Mouse (Mus musculus) intestine, embryonic 14.5 days (tissue): ENCODE data around the gene B4galt7. TPM values are rescaled to one million over a fixed set of nuclear protein-coding genes. Genes with fewer than 3 reads are reported as not detected.

Experiments
- ATAC-seq: fragments of 200-750 bp; cut with Nextera tagmentation; replicated peaks from 2 replicates; pipeline ENCODE4 v1.8.0; 2017; ENCODE audit warnings: low read depth, moderate number of reproducible peaks, moderate TSS enrichment, moderate library complexity; ENCODE audit not compliant: low FRiP score, low TSS enrichment
- DNase-seq: peaks from one replicate; pipeline ENCODE4 v3.0.0-alpha.2; 2018; ENCODE audit warnings: low spot score
- H3K27ac ChIP-seq: fragments of 300-500 bp; sonication (generic); 2 replicates; pipeline ENCODE4 v1.5.1; 2014; ENCODE audit warnings: low read depth, mild to moderate bottlenecking, control low read depth
- H3K27me3 ChIP-seq: fragments of 300-500 bp; sonication (generic); replicated peaks from 2 replicates; pipeline ENCODE4 v1.6.1; 2014; ENCODE audit warnings: low read length, control low read depth; ENCODE audit not compliant: control insufficient read depth, insufficient read depth
- H3K36me3 ChIP-seq: fragments of 300-500 bp; sonication (generic); 2 replicates; pipeline ENCODE4 v1.6.1; 2014; ENCODE audit warnings: low read length, control low read depth; ENCODE audit not compliant: control insufficient read depth, insufficient read depth
- H3K4me1 ChIP-seq: fragments of 300-500 bp; sonication (generic); replicated peaks from 2 replicates; pipeline ENCODE4 v1.6.1; 2014; ENCODE audit warnings: low read length, control low read depth, mixed read lengths; ENCODE audit not compliant: control insufficient read depth, insufficient read depth
- H3K4me2 ChIP-seq: fragments of 300-500 bp; sonication (generic); 2 replicates; pipeline ENCODE4 v1.6.1; 2014; ENCODE audit warnings: low read length
- H3K4me3 ChIP-seq: fragments of 300-500 bp; sonication (generic); 2 replicates; pipeline ENCODE4 v1.5.1; 2014; ENCODE audit warnings: low read depth, low read length, control low read depth, mixed read lengths
- H3K9ac ChIP-seq: fragments of 300-500 bp; sonication (generic); 2 replicates; pipeline ENCODE4 v1.6.1; 2014; ENCODE audit warnings: mild to moderate bottlenecking, low read length
- H3K9me3 ChIP-seq: fragments of 300-500 bp; sonication (generic); 2 replicates; pipeline ENCODE4 v1.6.1; 2016; ENCODE audit warnings: low read length, control low read depth; ENCODE audit not compliant: control insufficient read depth
- WGBS: fragments of 180-500 bp; shearing (Covaris S2); extraction: QIAGEN DNeasy Blood & Tissue Kit; methylation state at CpG from one replicate; pipeline ENCODE4 v1.1.7; 2014; 5-methylcytosine and 5-hydroxymethylcytosine counted together
- polyA plus RNA-seq: library from polyadenylated mRNA; unstranded; fragments of >200 nt; fragmentation: Nextera tagmentation; extraction: Ambion mirVana; gene quantifications from 2 replicates; pipeline ENCODE4 v1.2.1, GENCODE M21; 2014

The B4galt7 gene
- polyA plus RNA-seq, 1 experiment from 2014 or later: 12.6 TPM

DNA sequence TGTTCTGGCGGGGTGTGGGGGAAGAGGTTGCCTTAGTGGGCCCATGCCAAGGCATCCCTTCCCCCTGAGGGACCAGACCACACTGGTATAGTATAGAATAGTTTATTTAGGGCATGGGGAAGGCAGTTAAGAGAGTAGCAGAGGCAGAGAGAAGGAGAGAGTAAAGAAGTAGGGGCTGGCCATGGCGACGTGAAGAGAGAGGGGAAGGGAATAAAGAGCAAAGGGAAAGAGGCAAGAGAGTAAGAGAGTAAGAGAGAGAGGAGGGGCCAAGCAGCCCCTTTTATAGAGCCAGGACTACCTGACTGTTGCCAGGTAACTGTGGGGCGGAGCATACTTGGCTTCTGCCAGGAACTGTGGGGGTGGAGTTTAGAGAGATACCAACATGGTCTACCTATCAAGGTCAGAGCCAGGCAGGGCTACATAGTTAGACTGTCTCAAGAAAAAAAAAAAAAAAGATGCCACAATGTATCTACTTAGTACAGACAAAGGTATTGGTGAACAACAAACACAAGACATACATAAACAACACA lies 7.7 kb upstream of the B4galt7 start:
- no peaks in the 10 kb centered on the region for H3K9me3 ChIP-seq
- no peak overlapping the region for H3K9ac ChIP-seq
- 74% methylated on average over 4 of the region's 4 CpGs for WGBS
- H3K4me2 ChIP-seq: no peak overlapping the region; the same call in 1 of the 2 replicates
- ATAC-seq (0 out of 2 replicates have a peak, but pooled peaks have one; percentile 28), DNase-seq (no peak)
- H3K36me3 ChIP-seq: peaks cover 28% of the 10 kb centered on the region
- peaks cover 9% of the 10 kb centered on the region; the same call in 1 of the 2 replicates for H3K4me1 ChIP-seq
- H3K4me3 ChIP-seq: no peak overlapping the region
- no peaks in the 10 kb centered on the region for H3K27me3 ChIP-seq
- H3K27ac ChIP-seq: no peak overlapping the region

DNA sequence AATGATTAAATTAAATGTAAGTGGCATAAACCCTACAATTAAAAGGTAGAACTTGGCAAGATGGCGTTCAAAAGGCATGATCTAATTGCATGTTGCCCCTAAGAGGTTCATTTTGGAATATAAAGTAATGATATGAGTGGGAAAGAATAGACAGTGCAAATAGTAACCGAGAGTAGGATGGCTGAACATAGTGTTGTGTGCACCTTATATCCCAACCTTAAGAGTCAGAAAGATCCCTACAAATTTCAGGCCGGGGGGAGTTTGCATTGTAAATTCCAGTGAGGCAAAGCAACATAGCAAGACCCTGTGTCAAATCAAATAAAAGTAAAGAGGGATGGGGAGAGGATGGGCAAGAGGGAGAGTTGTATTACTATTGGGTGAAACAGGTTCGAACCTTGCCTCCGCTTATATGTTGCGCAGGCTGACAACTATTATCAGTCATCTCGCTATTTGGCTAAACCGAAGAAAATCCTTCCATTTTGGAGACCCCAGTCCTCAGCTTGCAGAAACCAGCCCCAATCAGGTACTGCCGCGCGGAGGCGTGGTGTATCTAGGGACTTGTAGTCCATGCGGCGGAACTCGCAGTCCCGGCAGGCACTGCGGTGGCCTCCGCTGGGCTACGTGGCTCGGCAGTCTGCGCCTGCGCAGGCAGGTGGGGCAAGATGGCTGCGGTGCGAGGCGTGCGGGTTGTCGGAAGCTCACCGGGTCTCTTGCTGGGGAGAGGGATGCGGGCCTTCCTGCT lies 7.0 kb upstream of the B4galt7 start:
- ATAC-seq: peak; percentile 97
- DNase-seq: peak; percentile 95
- H3K27me3 ChIP-seq: no peaks in the 10 kb centered on the region
- WGBS: 5% methylated on average over 29 of the region's 29 CpGs
- peak overlapping the region; percentile 83 for H3K4me3 ChIP-seq
- H3K9me3 ChIP-seq: no peaks in the 10 kb centered on the region
- peaks cover 9% of the 10 kb centered on the region; the same call in 1 of the 2 replicates for H3K4me1 ChIP-seq
- H3K36me3 ChIP-seq: peaks cover 34% of the 10 kb centered on the region
- peak overlapping the region; percentile 88 for H3K9ac ChIP-seq
- H3K4me2 ChIP-seq: peak overlapping the region; percentile 63
- H3K27ac ChIP-seq: peak overlapping the region; percentile 44

DNA sequence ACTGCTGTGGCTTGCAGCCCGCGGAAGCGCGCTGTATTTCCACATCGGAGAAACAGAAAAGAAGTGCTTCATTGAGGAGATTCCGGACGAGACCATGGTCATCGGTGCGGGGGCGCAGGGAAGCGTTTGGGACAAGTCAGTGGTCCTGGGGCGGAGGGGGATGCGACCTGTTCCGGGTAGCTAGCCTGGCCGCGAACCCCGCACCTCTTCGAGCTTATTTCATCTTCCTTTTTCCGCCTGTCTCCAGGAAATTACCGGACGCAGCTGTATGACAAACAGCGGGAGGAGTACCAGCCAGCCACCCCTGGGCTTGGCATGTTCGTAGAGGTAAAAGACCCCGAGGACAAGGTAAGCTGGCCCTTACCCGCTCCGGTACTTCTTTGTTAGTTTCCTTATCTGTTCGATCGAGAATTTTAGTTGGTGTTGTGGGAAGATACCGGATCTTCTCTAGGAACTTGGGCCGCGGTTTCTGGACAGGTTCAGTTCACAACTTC lies 6.4 kb upstream of the B4galt7 start:
- ATAC-seq (peak; percentile 47; the same call in 1 of the 2 replicates), DNase-seq (peak; percentile 56)
- peaks cover 9% of the 10 kb centered on the region; the same call in 1 of the 2 replicates for H3K4me1 ChIP-seq
- H3K27me3 ChIP-seq: no peaks in the 10 kb centered on the region
- peaks cover 39% of the 10 kb centered on the region for H3K36me3 ChIP-seq
- H3K4me2 ChIP-seq: peak overlapping the region; percentile 60
- peak overlapping the region; percentile 88 for H3K9ac ChIP-seq
- H3K27ac ChIP-seq: peak overlapping the region; percentile 44
- no peaks in the 10 kb centered on the region for H3K9me3 ChIP-seq
- peak overlapping the region; percentile 83 for H3K4me3 ChIP-seq
- under 1% methylated on average over 31 of the region's 31 CpGs for WGBS

DNA sequence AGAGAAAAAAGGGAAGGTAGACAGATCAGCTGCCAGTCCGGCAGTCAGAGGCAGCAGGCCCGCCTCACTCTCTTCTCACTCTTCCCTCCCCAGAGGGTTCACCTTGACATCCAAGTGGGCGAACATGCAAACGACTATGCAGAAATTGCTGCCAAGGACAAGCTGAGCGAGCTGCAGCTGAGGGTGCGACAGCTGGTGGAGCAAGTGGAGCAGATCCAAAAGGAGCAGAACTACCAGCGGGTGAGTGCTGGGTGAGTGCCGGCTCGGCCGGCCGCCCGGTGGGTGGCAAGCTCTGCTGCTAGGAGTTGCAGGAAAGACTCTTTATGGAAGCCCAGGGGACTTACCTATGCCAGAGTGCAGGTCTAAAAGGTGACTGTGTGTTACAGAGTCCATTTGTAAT lies 4.3 kb upstream of the B4galt7 start:
- DNase-seq: no peak
- no peak overlapping the region for H3K4me2 ChIP-seq
- ATAC-seq: no peak
- H3K9ac ChIP-seq: no peak overlapping the region
- 92% methylated on average over 12 of the region's 12 CpGs for WGBS
- no peaks in the 10 kb centered on the region for H3K9me3 ChIP-seq
- no peak overlapping the region for H3K4me3 ChIP-seq
- H3K4me1 ChIP-seq: peaks cover 9% of the 10 kb centered on the region; the same call in 1 of the 2 replicates
- peaks cover 39% of the 10 kb centered on the region for H3K36me3 ChIP-seq
- H3K27me3 ChIP-seq: no peaks in the 10 kb centered on the region
- no peak overlapping the region for H3K27ac ChIP-seq

DNA sequence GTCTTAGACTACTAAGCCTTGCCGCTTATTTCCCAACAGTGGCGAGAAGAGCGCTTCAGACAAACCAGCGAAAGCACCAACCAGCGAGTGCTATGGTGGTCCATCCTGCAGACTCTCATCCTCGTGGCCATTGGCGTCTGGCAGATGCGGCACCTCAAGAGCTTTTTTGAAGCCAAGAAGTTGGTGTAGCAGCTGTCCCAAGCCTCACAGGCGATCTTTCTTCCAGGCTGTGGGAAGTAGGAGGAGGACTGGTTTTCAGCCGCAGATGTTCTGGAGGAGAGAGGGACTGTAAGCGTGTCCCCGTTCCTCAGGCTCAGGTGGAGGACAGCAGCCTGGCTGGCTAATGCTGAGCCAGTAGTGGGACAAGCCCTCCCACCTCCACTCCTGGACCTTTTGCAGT lies 2.9 kb upstream of the B4galt7 start:
- no peak for ATAC-seq
- Histone ChIP-seq H3K27ac (no peak overlapping the region), H3K9ac (no peak overlapping the region), H3K9me3 (no peaks in the 10 kb centered on the region), H3K36me3 (peaks cover 39% of the 10 kb centered on the region), H3K4me3 (no peak overlapping the region), H3K27me3 (no peaks in the 10 kb centered on the region), H3K4me1 (peaks cover 15% of the 10 kb centered on the region; the same call in 1 of the 2 replicates), H3K4me2 (no peak overlapping the region)
- WGBS: 95% methylated on average over 12 of the region's 12 CpGs
- no peak for DNase-seq

DNA sequence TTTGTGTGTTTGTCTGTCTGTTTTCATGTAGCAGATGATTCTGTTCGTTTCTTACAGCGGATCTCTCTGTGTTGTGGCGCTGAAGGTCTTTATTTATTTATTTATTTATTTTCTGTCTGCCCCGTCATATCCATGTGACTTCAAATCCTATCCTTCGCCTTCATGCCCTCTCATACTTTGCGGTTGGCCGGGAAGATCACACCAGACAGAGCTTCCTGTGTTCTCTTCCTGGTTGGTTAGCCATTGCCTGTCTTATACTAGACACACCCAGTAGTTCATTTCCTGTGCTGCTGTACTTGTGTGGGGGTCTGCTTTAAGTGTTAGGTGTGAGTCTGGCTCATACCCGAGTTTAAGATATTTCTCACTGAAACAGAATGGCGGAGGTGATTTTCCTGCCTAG lies 961 bp downstream of the B4galt7 start:
- ATAC-seq (0 out of 2 replicates have a peak, but pooled peaks have one; percentile 30), DNase-seq (no peak)
- Histone ChIP-seq H3K4me3 (peak overlapping the region; percentile 85), H3K27ac (no peak overlapping the region), H3K4me1 (peaks cover 6% of the 10 kb centered on the region; the same call in 1 of the 2 replicates), H3K9me3 (no peaks in the 10 kb centered on the region), H3K36me3 (peaks cover 34% of the 10 kb centered on the region), H3K9ac (peak overlapping the region; percentile 78), H3K4me2 (peak overlapping the region; percentile 90), H3K27me3 (no peaks in the 10 kb centered on the region)
- 22% methylated on average over 9 of the region's 9 CpGs for WGBS

DNA sequence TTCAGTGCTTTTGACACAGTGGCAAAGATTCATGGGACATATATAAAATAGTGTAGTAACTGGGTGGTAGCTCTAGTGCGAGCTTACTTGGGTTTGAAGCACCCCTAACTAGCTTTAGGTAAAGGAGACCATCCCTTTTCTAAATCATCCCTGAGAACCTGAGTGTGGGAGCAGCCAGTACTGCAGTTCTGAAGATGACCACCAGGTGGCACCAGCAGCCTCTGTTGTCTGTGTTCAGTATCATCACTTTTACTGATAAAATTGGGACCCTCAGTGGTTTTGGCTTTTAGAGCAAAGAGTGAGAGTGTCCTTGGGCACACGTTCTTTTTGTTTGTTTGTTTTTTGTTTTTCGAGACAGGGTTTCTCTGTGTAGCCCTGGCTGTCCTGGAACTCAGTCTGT lies 1.9 kb downstream of the B4galt7 start:
- no peak overlapping the region for H3K27ac ChIP-seq
- no peaks in the 10 kb centered on the region for H3K9me3 ChIP-seq
- peaks cover 6% of the 10 kb centered on the region; the same call in 1 of the 2 replicates for H3K4me1 ChIP-seq
- no peak overlapping the region for H3K4me3 ChIP-seq
- DNase-seq (peak; percentile 97), ATAC-seq (no peak)
- no peak overlapping the region for H3K9ac ChIP-seq
- 8% methylated on average over 3 of the region's 3 CpGs for WGBS
- peaks cover 28% of the 10 kb centered on the region for H3K36me3 ChIP-seq
- no peak overlapping the region for H3K4me2 ChIP-seq
- no peaks in the 10 kb centered on the region for H3K27me3 ChIP-seq

DNA sequence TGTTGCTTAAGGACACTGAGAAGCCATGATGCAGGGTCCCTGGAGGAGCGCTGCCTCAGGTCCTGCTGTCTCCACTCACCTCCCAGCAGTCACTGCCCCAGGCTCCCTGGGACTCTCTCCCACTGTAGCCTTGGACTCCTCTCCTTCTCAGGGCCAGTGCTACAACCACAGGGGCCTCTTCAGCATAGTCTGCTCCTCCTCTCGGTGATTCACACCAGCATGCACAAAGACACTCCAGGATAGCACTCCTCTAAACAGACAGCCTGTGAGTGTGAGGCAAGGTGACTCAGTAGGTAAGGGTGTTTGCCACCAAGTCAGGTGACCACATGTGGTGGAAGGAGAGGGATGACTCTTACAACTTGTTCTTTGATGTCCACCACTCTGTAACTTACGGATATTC lies 4.9 kb downstream of the B4galt7 start:
- WGBS: 97% methylated on average over 3 of the region's 3 CpGs
- Histone ChIP-seq H3K27me3 (no peaks in the 10 kb centered on the region), H3K9me3 (no peaks in the 10 kb centered on the region), H3K4me1 (peaks cover 6% of the 10 kb centered on the region; the same call in 1 of the 2 replicates), H3K36me3 (peaks cover 36% of the 10 kb centered on the region), H3K9ac (no peak overlapping the region), H3K27ac (no peak overlapping the region), H3K4me2 (no peak overlapping the region), H3K4me3 (no peak overlapping the region)
- no peak for ATAC-seq
- no peak for DNase-seq
